Mouse (Mus musculus): ENCODE data around the gene Rcsd1.
"Not testable (repeated sequence)": the region's sequence is repeated elsewhere in the genome, so short reads cannot be mapped to it uniquely, and the experiment has no call there.

Gene Rcsd1

GRCm38 (mm10) chr1:165689845-165690244 is 19.7 kb downstream of the Rcsd1 start:
- DNase-seq (ENCODE audit: low spot score): no peak

- DNase-seq (ENCODE audit: low spot score): no peak
Measured at GRCm38 (mm10) chr1:165687861-165688260, 21.7 kb downstream of the Rcsd1 start.

GRCm38 (mm10) chr1:165686963-165687362 is 22.6 kb downstream of the Rcsd1 start:
- DNase-seq (ENCODE audit: low spot score): no peak

GRCm38 (mm10) chr1:165686349-165686748 is 23.2 kb downstream of the Rcsd1 start:
- DNase-seq (ENCODE audit: low spot score): no peak

- DNase-seq (ENCODE audit: low spot score): no peak
Measured at GRCm38 (mm10) chr1:165684261-165685203, 25.0 kb downstream of the Rcsd1 start.

- DNase-seq (ENCODE audit: low spot score): no peak
Measured at GRCm38 (mm10) chr1:165682056-165682853, 27.3 kb downstream of the Rcsd1 start.

- DNase-seq (ENCODE audit: low spot score): no peak
Measured at GRCm38 (mm10) chr1:165681045-165681794, 28.3 kb downstream of the Rcsd1 start.

- DNase-seq (ENCODE audit: low spot score): not testable (repeated sequence)
Measured at GRCm38 (mm10) chr1:165680086-165680485, 29.5 kb downstream of the Rcsd1 start.

- no peak for DNase-seq (ENCODE audit: low spot score)
Measured at GRCm38 (mm10) chr1:165679618-165679997, 29.9 kb downstream of the Rcsd1 start.

- no peak for DNase-seq (ENCODE audit: low spot score)
Measured at GRCm38 (mm10) chr1:165678861-165679617, 30.5 kb downstream of the Rcsd1 start.

GRCm38 (mm10) chr1:165677558-165677957 is 32.0 kb downstream of the Rcsd1 start:
- DNase-seq (ENCODE audit: low spot score): no peak

- no peak for DNase-seq (ENCODE audit: low spot score)
Measured at GRCm38 (mm10) chr1:165676993-165677392, 32.6 kb downstream of the Rcsd1 start.

GRCm38 (mm10) chr1:165675167-165675566 is 34.4 kb downstream of the Rcsd1 start:
- DNase-seq (ENCODE audit: low spot score): no peak

- no peak for DNase-seq (ENCODE audit: low spot score)
Measured at GRCm38 (mm10) chr1:165672355-165672754, 37.2 kb downstream of the Rcsd1 start.

GRCm38 (mm10) chr1:165670056-165670455 is 39.5 kb downstream of the Rcsd1 start:
- no peak for DNase-seq (ENCODE audit: low spot score)

- no peak for DNase-seq (ENCODE audit: low spot score)
Measured at GRCm38 (mm10) chr1:165668904-165669303, 40.7 kb downstream of the Rcsd1 start.

GRCm38 (mm10) chr1:165667380-165667779 is 42.2 kb downstream of the Rcsd1 start:
- no peak for DNase-seq (ENCODE audit: low spot score)

- DNase-seq (ENCODE audit: low spot score): no peak
Measured at GRCm38 (mm10) chr1:165666944-165667343, 42.6 kb downstream of the Rcsd1 start.

GRCm38 (mm10) chr1:165665758-165666157 is 43.8 kb downstream of the Rcsd1 start:
- DNase-seq (ENCODE audit: low spot score): no peak

- no peak for DNase-seq (ENCODE audit: low spot score)
Measured at GRCm38 (mm10) chr1:165663277-165663676, 46.3 kb downstream of the Rcsd1 start.

GRCm38 (mm10) chr1:165662426-165663192 is 46.9 kb downstream of the Rcsd1 start:
- DNase-seq (ENCODE audit: low spot score): no peak

Measured in c-Kit-positive CD71-positive TER-119-positive erythroid progenitor cells, embryonic 14.5 days (primary cell).